Mouse (Mus musculus) ES-E14 (cell line): ENCODE data around the gene Apobr.

ENCODE experiments used
- CHD2 ChIP-seq: IDR thresholded peaks from 2 replicates; pipeline ENCODE4 v1.6.1; 2014; ENCODE audit warnings: mild to moderate bottlenecking, low read depth, low read length, inconsistent platforms
- HCFC1 ChIP-seq: IDR thresholded peaks from 2 replicates; pipeline ENCODE4 v1.6.1; 2012; ENCODE audit warnings: low read length, inconsistent platforms, borderline replicate concordance; ENCODE audit not compliant: insufficient read depth
- ZC3H11A ChIP-seq: IDR thresholded peaks from 2 replicates; pipeline ENCODE4 v1.6.1; 2012; ENCODE audit warnings: low read depth, mild to moderate bottlenecking, inconsistent platforms, low read length, borderline replicate concordance

GRCm38 (mm10) chr7:126596414-126596813 lies 11.7 kb downstream of the Apobr start:
- TF ChIP-seq HCFC1 (no peak), ZC3H11A (no peak), CHD2 (no peak)
